Comparison of ENCODE assay signal across 15 mouse cellular contexts in genomic region chr10:23062719-23063118, GRCm38 (mm10).
"Had no signal": no experiment of that assay in that cellular context is flagged by ENCODE, and none has a peak within 500 bp of the region (broad histone marks: within the 10 kb centered on the region; RNA-seq: fewer than 3 reads in every experiment).

No protein-coding gene starts in this region.

- H3K4me2 ChIP-seq: hindbrain, embryonic 15.5 days; liver, embryonic 11.5 days; liver, embryonic 15.5 days; midbrain, embryonic 11.5 days; midbrain, embryonic 15.5 days; neural tube, embryonic 12.5 days had no signal

- ATAC-seq: intestine, embryonic 16.5 days; midbrain, embryonic 15.5 days had no signal

- H3K4me3 ChIP-seq: hindbrain, embryonic 15.5 days; limb, embryonic 10.5 days; liver, embryonic 15.5 days; megakaryocyte, embryonic 14.5 days; midbrain, embryonic 15.5 days; neural tube, embryonic 12.5 days had no signal

- H3K36me3 ChIP-seq: hindbrain, embryonic 15.5 days; limb, embryonic 10.5 days; liver, embryonic 15.5 days; midbrain, embryonic 15.5 days; neural tube, embryonic 12.5 days had no signal

- H3K27me3 ChIP-seq: hindbrain, embryonic 15.5 days; liver, embryonic 15.5 days; megakaryocyte, embryonic 14.5 days; midbrain, embryonic 15.5 days; neural tube, embryonic 12.5 days had no signal

- H3K9me3 ChIP-seq: hindbrain, embryonic 15.5 days; limb, embryonic 10.5 days; liver, embryonic 15.5 days; midbrain, embryonic 15.5 days; neural tube, embryonic 12.5 days had no signal

- DNase-seq: lung, postnatal 10 days; retina, postnatal 1 day; right cerebral cortex, postnatal 4 days; thymus, adult 18-20 months; thymus, postnatal 14 days had no signal

- H3K27ac ChIP-seq: hindbrain, embryonic 15.5 days; limb, embryonic 10.5 days; liver, embryonic 15.5 days; macrophage; midbrain, embryonic 15.5 days; neural tube, embryonic 12.5 days had no signal

- H3K4me1 ChIP-seq: hindbrain, embryonic 15.5 days; limb, embryonic 10.5 days; liver, embryonic 15.5 days; megakaryocyte, embryonic 14.5 days; midbrain, embryonic 15.5 days; neural tube, embryonic 12.5 days had no signal

- H3K9ac ChIP-seq: hindbrain, embryonic 15.5 days; liver, embryonic 15.5 days; midbrain, embryonic 15.5 days; neural tube, embryonic 12.5 days had no signal
